Mouse (Mus musculus): ENCODE data around the gene Vmn1r176. TPM values are rescaled to one million over a fixed set of nuclear protein-coding genes. Genes with fewer than 3 reads are reported as not detected.
"Not testable (repeated sequence)": the region's sequence is repeated elsewhere in the genome, so short reads cannot be mapped to it uniquely, and the experiment has no call there.

The Vmn1r176 gene
- not detected in 2 replicates for polyA plus RNA-seq (2011; ENCODE audit: insufficient read depth, insufficient read length, low read depth, missing spikeins)

- not testable (repeated sequence) for H3K27ac ChIP-seq (ENCODE audit: insufficient read depth, low read length); H3K27me3 ChIP-seq (ENCODE audit: control insufficient read depth, insufficient read depth, low read length, poor library complexity, severe bottlenecking); H3K36me3 ChIP-seq (ENCODE audit: control insufficient read depth, insufficient read depth, low read length, poor library complexity, severe bottlenecking); H3K9me3 ChIP-seq (replicated peaks; ENCODE audit: control insufficient read depth, insufficient read depth, low read length, poor library complexity, severe bottlenecking); H3K4me1 ChIP-seq (ENCODE audit: control insufficient read depth, insufficient read depth, low read length); H3K4me3 ChIP-seq (ENCODE audit: low read depth, low read length); H3K9ac ChIP-seq (ENCODE audit: low read depth, poor library complexity, severe bottlenecking)
Observed at GRCm38 (mm10) chr7:23837272-23837671, at the start of gene Vmn1r176. Gene Vmn1r176 (minus strand): TSS chr7:23837372.

GRCm38 (mm10) chr7:23876918-23877317, 39.7 kb upstream of the Vmn1r176 start:
- not testable (repeated sequence) for H3K4me1 ChIP-seq (ENCODE audit: control insufficient read depth, insufficient read depth, low read length); H3K9me3 ChIP-seq (replicated peaks; ENCODE audit: control insufficient read depth, insufficient read depth, low read length, poor library complexity, severe bottlenecking); H3K36me3 ChIP-seq (ENCODE audit: control insufficient read depth, insufficient read depth, low read length, poor library complexity, severe bottlenecking); H3K4me3 ChIP-seq (ENCODE audit: low read depth, low read length); H3K27me3 ChIP-seq (ENCODE audit: control insufficient read depth, insufficient read depth, low read length, poor library complexity, severe bottlenecking); H3K27ac ChIP-seq (ENCODE audit: insufficient read depth, low read length); H3K9ac ChIP-seq (ENCODE audit: low read depth, poor library complexity, severe bottlenecking)

GRCm38 (mm10) chr7:23866349-23866748, 29.2 kb upstream of the Vmn1r176 start, which contains the start of gene Vmn1r177:
Gene Vmn1r177 (minus strand): TSS chr7:23866449.
- H3K4me3 ChIP-seq (ENCODE audit: low read depth, low read length); H3K4me1 ChIP-seq (ENCODE audit: control insufficient read depth, insufficient read depth, low read length); H3K36me3 ChIP-seq (ENCODE audit: control insufficient read depth, insufficient read depth, low read length, poor library complexity, severe bottlenecking); H3K9me3 ChIP-seq (replicated peaks; ENCODE audit: control insufficient read depth, insufficient read depth, low read length, poor library complexity, severe bottlenecking); H3K9ac ChIP-seq (ENCODE audit: low read depth, poor library complexity, severe bottlenecking); H3K27me3 ChIP-seq (ENCODE audit: control insufficient read depth, insufficient read depth, low read length, poor library complexity, severe bottlenecking); H3K27ac ChIP-seq (ENCODE audit: insufficient read depth, low read length): not testable (repeated sequence)

- not testable (repeated sequence) for H3K27ac ChIP-seq (ENCODE audit: insufficient read depth, low read length); H3K9me3 ChIP-seq (replicated peaks; ENCODE audit: control insufficient read depth, insufficient read depth, low read length, poor library complexity, severe bottlenecking); H3K27me3 ChIP-seq (ENCODE audit: control insufficient read depth, insufficient read depth, low read length, poor library complexity, severe bottlenecking); H3K4me1 ChIP-seq (ENCODE audit: control insufficient read depth, insufficient read depth, low read length); H3K9ac ChIP-seq (ENCODE audit: low read depth, poor library complexity, severe bottlenecking); H3K4me3 ChIP-seq (ENCODE audit: low read depth, low read length); H3K36me3 ChIP-seq (ENCODE audit: control insufficient read depth, insufficient read depth, low read length, poor library complexity, severe bottlenecking)
Observed at GRCm38 (mm10) chr7:23810543-23810942, 26.6 kb downstream of the Vmn1r176 start, which contains the start of gene Vmn1r175. Gene Vmn1r175 (minus strand): TSS chr7:23810643.

GRCm38 (mm10) chr7:23784526-23784925, 52.6 kb downstream of the Vmn1r176 start:
- TF ChIP-seq POLR2A (IDR thresholded peaks at IDR 0.05; ENCODE audit: insufficient read depth, low read length) (no peak), CTCF (IDR thresholded peaks at IDR 0.05; ENCODE audit: low read depth, low read length) (no peak), EP300 (IDR thresholded peaks at IDR 0.05; ENCODE audit: insufficient read depth, low read depth, low read length) (no peak)
- H3K27ac ChIP-seq (ENCODE audit: insufficient read depth, low read length) = no peak overlapping the region
- H3K36me3 ChIP-seq (ENCODE audit: control insufficient read depth, insufficient read depth, low read length, poor library complexity, severe bottlenecking) = no peaks in the 10 kb centered on the region
- no peaks in the 10 kb centered on the region for H3K4me1 ChIP-seq (ENCODE audit: control insufficient read depth, insufficient read depth, low read length)
- H3K9ac ChIP-seq (ENCODE audit: low read depth, poor library complexity, severe bottlenecking) = no peak overlapping the region
- H3K4me3 ChIP-seq (ENCODE audit: low read depth, low read length) = no peak overlapping the region
- no peaks in the 10 kb centered on the region for H3K9me3 ChIP-seq (replicated peaks; ENCODE audit: control insufficient read depth, insufficient read depth, low read length, poor library complexity, severe bottlenecking)
- H3K27me3 ChIP-seq (ENCODE audit: control insufficient read depth, insufficient read depth, low read length, poor library complexity, severe bottlenecking) = no peaks in the 10 kb centered on the region

Other genes with a start within 250 kb of the Vmn1r176 start
- gene Vmn1r170, start 231.2 kb downstream of the Vmn1r176 start, polyA plus RNA-seq (2011; ENCODE audit: insufficient read depth, insufficient read length, low read depth, missing spikeins) = not detected in 2 replicates
- gene Vmn1r171, start 206.7 kb downstream of the Vmn1r176 start, polyA plus RNA-seq (2011; ENCODE audit: insufficient read depth, insufficient read length, low read depth, missing spikeins) = not detected in 2 replicates
- gene Vmn1r172, start 179.1 kb downstream of the Vmn1r176 start, polyA plus RNA-seq (2011; ENCODE audit: insufficient read depth, insufficient read length, low read depth, missing spikeins) = not detected in 2 replicates
- not detected in 2 replicates for gene Vmn1r173, start 136.7 kb downstream of the Vmn1r176 start, polyA plus RNA-seq (2011; ENCODE audit: insufficient read depth, insufficient read length, low read depth, missing spikeins)
- not detected in 2 replicates for gene Vmn1r174, start 85.1 kb downstream of the Vmn1r176 start, polyA plus RNA-seq (2011; ENCODE audit: insufficient read depth, insufficient read length, low read depth, missing spikeins)
- gene Vmn1r175, start 26.7 kb downstream of the Vmn1r176 start, polyA plus RNA-seq (2011; ENCODE audit: insufficient read depth, insufficient read length, low read depth, missing spikeins) = 0.23 TPM in 1 of 2 replicates, not detected in the other
- not detected in 2 replicates for gene Vmn1r177, start 29.1 kb upstream of the Vmn1r176 start, polyA plus RNA-seq (2011; ENCODE audit: insufficient read depth, insufficient read length, low read depth, missing spikeins)
- not detected in 2 replicates for gene Vmn1r178, start 54.6 kb upstream of the Vmn1r176 start, polyA plus RNA-seq (2011; ENCODE audit: insufficient read depth, insufficient read length, low read depth, missing spikeins)
- gene Vmn1r179, start 89.6 kb upstream of the Vmn1r176 start, polyA plus RNA-seq (2011; ENCODE audit: insufficient read depth, insufficient read length, low read depth, missing spikeins) = not detected in 2 replicates
- gene Vmn1r180, start 113.3 kb upstream of the Vmn1r176 start, polyA plus RNA-seq (2011; ENCODE audit: insufficient read depth, insufficient read length, low read depth, missing spikeins) = not detected in 2 replicates
- gene Vmn1r181, start 137.2 kb upstream of the Vmn1r176 start, polyA plus RNA-seq (2011; ENCODE audit: insufficient read depth, insufficient read length, low read depth, missing spikeins) = 0.15 TPM in 1 of 2 replicates, not detected in the other
- not detected in 2 replicates for gene V1rd19, start 164.3 kb upstream of the Vmn1r176 start, polyA plus RNA-seq (2011; ENCODE audit: insufficient read depth, insufficient read length, low read depth, missing spikeins)
- not detected in 2 replicates for gene Vmn1r183, start 215.9 kb upstream of the Vmn1r176 start, polyA plus RNA-seq (2011; ENCODE audit: insufficient read depth, insufficient read length, low read depth, missing spikeins)
- gene Zfp180, start 244.6 kb upstream of the Vmn1r176 start, polyA plus RNA-seq (2011; ENCODE audit: insufficient read depth, insufficient read length, low read depth, missing spikeins) = 16.9 and 18.2 TPM in 2 replicates

All from ES-Bruce4 (cell line).